ENCODE assay signal across 8 mouse cellular contexts in the genomic region with DNA sequence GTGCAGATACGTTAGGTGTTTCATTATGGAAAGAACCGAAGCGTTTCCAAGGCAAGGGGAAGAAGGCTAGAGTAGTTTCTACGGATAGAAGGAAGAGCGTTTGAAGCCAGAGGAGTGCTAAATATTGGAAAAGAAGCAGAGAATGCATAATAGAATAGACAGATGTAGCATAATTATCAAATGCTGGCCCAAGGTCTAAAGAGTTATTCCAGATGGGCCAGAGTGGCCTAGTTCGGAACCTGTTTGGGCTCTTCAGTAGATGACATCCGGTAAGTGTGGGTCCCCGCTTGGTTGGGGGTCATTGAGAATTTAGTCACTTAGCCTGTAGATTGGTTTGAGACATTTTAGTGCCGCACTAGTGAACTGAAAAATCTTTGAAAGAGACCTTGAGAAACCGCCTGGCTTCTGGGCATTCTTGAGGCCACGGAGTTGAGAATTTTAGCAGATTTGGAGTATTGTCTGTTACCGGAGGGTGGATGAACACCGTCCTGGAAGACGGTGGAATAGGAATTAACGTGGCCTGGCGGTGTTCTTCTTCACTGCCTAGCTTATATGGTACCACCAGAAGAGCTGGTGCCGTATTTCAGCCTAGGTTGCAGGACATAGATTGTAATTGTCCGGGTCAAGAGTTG. TPM values are rescaled to one million over a fixed set of nuclear protein-coding genes. Genes with fewer than 3 reads are reported as not detected.
DNase-seq lines count a peak whose midpoint lies in the region; ATAC-seq and TF ChIP-seq lines count a peak whose summit lies in the region.

No protein-coding gene starts in this region.

- peak; percentile 18 for DNase-seq in kidney, adult 18-20 months
- DNase-seq in kidney, postnatal 10 days = no peak
- DNase-seq in brain, embryonic 14.5 days (ENCODE audit: low read depth) = peak; percentile 50
- DNase-seq in midbrain, embryonic 10.5 days (ENCODE audit: low spot score) = peak; percentile 21
- DNase-seq in T-cell, adult 2 months (ENCODE audit: low spot score) = no peak

- peak overlapping the region; percentile 74 for H3K4me3 ChIP-seq in C2C12 (ENCODE audit: insufficient read depth, poor library complexity, severe bottlenecking)
- peak overlapping the region; percentile 90 for H3K4me3 ChIP-seq in hindbrain, embryonic 13.5 days
- H3K4me3 ChIP-seq in midbrain, embryonic 10.5 days = peak overlapping the region; percentile 94

- H3K4me1 ChIP-seq in hindbrain, embryonic 13.5 days (replicated peaks) = peaks cover 32% of the 10 kb centered on the region
- H3K4me1 ChIP-seq in midbrain, embryonic 10.5 days = peaks cover 23% of the 10 kb centered on the region

- H3K9me3 ChIP-seq in hindbrain, embryonic 13.5 days = no peaks in the 10 kb centered on the region
- H3K9me3 ChIP-seq in midbrain, embryonic 10.5 days (replicated peaks) = no peaks in the 10 kb centered on the region

- peaks cover 60% of the 10 kb centered on the region for H3K79me2 ChIP-seq in C2C12 (ENCODE audit: control insufficient read depth, insufficient read depth)

- peak overlapping the region; percentile 97 for H3K9ac ChIP-seq in hindbrain, embryonic 13.5 days

- H3K79me3 ChIP-seq in C2C12 (ENCODE audit: low read depth) = peaks cover 54% of the 10 kb centered on the region

- peak overlapping the region; percentile 96 for H3K27ac ChIP-seq in hindbrain, embryonic 13.5 days
- peak overlapping the region; percentile 98 for H3K27ac ChIP-seq in midbrain, embryonic 10.5 days (replicated peaks)

- peak overlapping the region; percentile 74 for H3ac ChIP-seq in C2C12 (ENCODE audit: control insufficient read depth, insufficient read length, low read depth)

- H3K36me3 ChIP-seq in C2C12 (ENCODE audit: control insufficient read depth, insufficient read depth) = peaks cover 3% of the 10 kb centered on the region
- H3K36me3 ChIP-seq in hindbrain, embryonic 13.5 days = no peaks in the 10 kb centered on the region
- peaks cover 11% of the 10 kb centered on the region for H3K36me3 ChIP-seq in midbrain, embryonic 10.5 days

- WGBS in hindbrain, embryonic 13.5 days = 3% methylated on average over 18 of the region's 18 CpGs
- WGBS in midbrain, embryonic 10.5 days = 4% methylated on average over 18 of the region's 18 CpGs

- no peak for TF ChIP-seq CTCF in C2C12 (IDR thresholded peaks at IDR 0.05; ENCODE audit: control insufficient read depth, insufficient read depth, insufficient read length)
- TF ChIP-seq CTCF in brain, embryonic 14.5 days (IDR thresholded peaks at IDR 0.05; ENCODE audit: borderline replicate concordance, extremely low read depth, insufficient read depth, insufficient read length) = no peak

- no peak for ATAC-seq in hindbrain, embryonic 13.5 days (ENCODE audit: low FRiP score)
- no peak for ATAC-seq in megakaryocyte-erythroid progenitor cell, adult 5-6 weeks (replicated peaks; ENCODE audit: low FRiP score, low TSS enrichment, poor library complexity, severe bottlenecking)

- TF ChIP-seq POLR2A in brain, embryonic 14.5 days (IDR thresholded peaks at IDR 0.05; ENCODE audit: borderline replicate concordance, extremely low read depth, insufficient read depth, insufficient read length, poor library complexity, severe bottlenecking) = no peak

- peak overlapping the region; percentile 86 for H3K4me2 ChIP-seq in hindbrain, embryonic 13.5 days

- H3K27me3 ChIP-seq in C2C12 (ENCODE audit: control insufficient read depth, insufficient read depth, insufficient read length) = no peaks in the 10 kb centered on the region
- no peaks in the 10 kb centered on the region for H3K27me3 ChIP-seq in hindbrain, embryonic 13.5 days
- no peaks in the 10 kb centered on the region for H3K27me3 ChIP-seq in midbrain, embryonic 10.5 days (ENCODE audit: low read depth, poor library complexity, severe bottlenecking)

TF ChIP-seq in C2C12, 6 proteins besides CTCF, POLR2A, EP300 and RAD21:
- TF ChIP-seq MAX (IDR thresholded peaks at IDR 0.05) (no peak), FOSL1 (IDR thresholded peaks at IDR 0.05; ENCODE audit: insufficient read depth, low read length, poor library complexity, severe bottlenecking) (no peak), USF1 (IDR thresholded peaks at IDR 0.05; ENCODE audit: low read depth) (no peak), CEBPB (IDR thresholded peaks at IDR 0.05; ENCODE audit: low read depth) (no peak), MYOG (IDR thresholded peaks at IDR 0.05; ENCODE audit: control insufficient read depth, extremely low read depth, insufficient read length) (no peak), MYOD1 (IDR thresholded peaks at IDR 0.05; ENCODE audit: control insufficient read depth, insufficient read length, low read depth) (no peak)

RNA-seq across cellular contexts. Expression of gene Zfp148, which starts 1.1 kb away (rescaled TPM):
- polyA plus RNA-seq in C2C12 (2012; fragmentation: generic; extraction: Trizol) = 6.5 TPM
- polyA plus RNA-seq in brain, embryonic 14.5 days (2012; rRNA removed) = 23.7 and 30.8 TPM in 2 replicates
- 50.6 and 52.3 TPM in 2 replicates for polyA plus RNA-seq in hindbrain, embryonic 13.5 days (2015; fragmentation: Nextera tagmentation; extraction: Ambion mirVana)
- polyA plus RNA-seq in midbrain, embryonic 10.5 days (2016; fragmentation: Nextera tagmentation; extraction: Ambion mirVana) = 40.7 and 46.3 TPM in 2 replicates
- total RNA-seq in megakaryocyte-erythroid progenitor cell, adult 5-6 weeks (2014; fragmentation: Nextera tagmentation) = 25.8 and 34.8 TPM in 2 replicates
- total RNA-seq in megakaryocyte-erythroid progenitor cell, adult 5-6 weeks (2017) = 23.8 TPM in 2 replicates

Comparison
In these comparisons a context has a peak if more than half of its experiments do, and no peak if none do; other contexts are left out.
1. DNase-seq: peak in kidney, adult 18-20 months (single experiment), brain, embryonic 14.5 days (single experiment) and midbrain, embryonic 10.5 days (single experiment); none in kidney, postnatal 10 days (single experiment) and T-cell, adult 2 months (single experiment).
2. Peak in every context shown above with its lines, with median percentiles within 50 percentile points of each other: H3K4me3 ChIP-seq.